Mouse (Mus musculus): ENCODE data around the gene Slc25a1. TPM values are rescaled to one million over a fixed set of nuclear protein-coding genes. Genes with fewer than 3 reads are reported as not detected.

Gene Slc25a1
- polyA plus RNA-seq, 1 experiment = 126 TPM

DNA sequence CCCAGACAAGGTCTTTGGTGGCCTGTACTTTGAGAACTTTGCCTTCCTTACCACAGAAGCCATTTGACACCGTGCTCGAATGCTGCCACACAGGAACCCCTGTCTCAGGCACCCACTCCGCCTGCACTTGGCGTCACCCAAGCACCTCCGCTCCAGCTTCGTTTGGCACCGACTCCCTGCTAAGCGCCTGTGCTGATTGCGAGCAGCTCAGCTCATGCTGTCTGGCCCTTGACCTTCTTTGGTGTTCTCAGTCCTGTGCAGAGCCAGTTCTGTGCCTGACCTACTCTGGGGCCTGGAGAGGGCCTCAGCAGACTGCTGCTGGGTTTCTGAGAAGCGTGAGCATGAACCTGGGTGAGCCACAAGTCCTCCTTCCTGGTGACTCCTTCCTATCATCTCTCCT, 8.8 kb upstream of the Slc25a1 start:
- no peak for DNase-seq (ENCODE audit: low read depth)
- TF ChIP-seq CTCF (IDR thresholded peaks at IDR 0.05; ENCODE audit: borderline replicate concordance, extremely low read depth, insufficient read depth, insufficient read length) (no peak), POLR2A (IDR thresholded peaks at IDR 0.05; ENCODE audit: borderline replicate concordance, extremely low read depth, insufficient read depth, insufficient read length, poor library complexity, severe bottlenecking) (no peak)

DNA sequence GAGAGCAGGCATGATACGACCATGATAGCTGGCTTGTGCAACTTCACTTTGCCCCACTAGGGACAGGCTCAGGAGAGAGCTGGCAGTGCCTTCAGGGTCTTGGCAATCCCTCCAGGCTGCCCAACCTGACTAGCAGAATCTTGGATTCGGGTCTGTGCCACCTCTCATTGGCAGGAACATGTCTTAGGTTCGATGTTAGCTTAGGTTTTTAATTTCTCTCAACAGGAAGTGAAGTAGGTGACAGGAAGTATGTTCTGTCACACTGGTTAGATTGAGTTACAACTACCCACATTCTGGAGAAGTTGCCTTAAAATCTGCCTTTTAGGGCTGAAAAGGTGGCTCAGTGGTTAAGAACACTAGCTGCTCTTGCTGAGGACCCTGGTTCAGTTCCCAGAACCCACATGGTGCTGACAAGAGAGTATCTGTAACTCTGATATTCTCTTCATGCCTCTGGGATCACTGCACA, 6.5 kb upstream of the Slc25a1 start:
- no peak for DNase-seq (ENCODE audit: low read depth)
- TF ChIP-seq POLR2A (IDR thresholded peaks at IDR 0.05; ENCODE audit: borderline replicate concordance, extremely low read depth, insufficient read depth, insufficient read length, poor library complexity, severe bottlenecking) (no peak), CTCF (IDR thresholded peaks at IDR 0.05; ENCODE audit: borderline replicate concordance, extremely low read depth, insufficient read depth, insufficient read length) (no peak)

DNA sequence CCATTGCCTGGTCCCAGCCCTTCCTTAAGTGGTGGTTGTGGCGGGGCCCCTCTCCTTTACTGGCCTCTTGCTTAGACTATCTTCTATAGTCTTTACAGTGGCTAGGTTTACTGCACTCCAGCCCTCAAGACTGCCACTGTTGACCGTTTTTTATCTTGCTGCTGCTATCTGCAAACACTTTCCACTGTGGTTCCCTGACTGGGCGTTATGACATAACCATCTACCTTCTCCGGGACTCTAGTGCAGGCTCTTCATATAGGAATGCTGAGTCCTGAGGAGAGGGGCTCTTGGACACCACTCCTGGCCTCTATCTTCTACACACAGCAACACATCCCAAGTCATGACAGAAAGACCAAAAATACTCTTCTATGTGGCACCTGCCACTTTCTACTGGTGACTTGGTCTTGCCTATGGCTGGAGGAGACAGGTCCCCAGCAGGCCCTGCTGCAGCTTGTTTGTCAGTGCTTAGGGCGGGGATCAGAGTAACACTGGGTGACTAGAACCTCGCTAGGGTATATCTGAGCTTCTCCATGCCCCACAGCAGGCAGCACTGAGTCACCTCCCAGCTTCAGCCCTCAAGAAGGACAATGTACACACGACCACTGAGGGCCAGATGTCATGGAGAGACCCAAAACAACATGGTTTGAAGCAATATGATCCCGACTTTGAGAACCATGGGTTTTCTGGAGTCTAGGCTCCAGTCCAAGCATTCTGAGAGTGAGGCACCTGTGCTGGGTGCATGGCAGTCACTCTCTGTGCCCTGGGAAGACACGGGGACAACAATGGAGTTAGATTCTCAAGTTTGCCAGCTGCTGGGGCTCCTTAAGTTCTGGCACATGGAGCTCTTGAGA, 5.8 kb upstream of the Slc25a1 start:
- DNase-seq (ENCODE audit: low read depth) = no peak
- TF ChIP-seq POLR2A (IDR thresholded peaks at IDR 0.05; ENCODE audit: borderline replicate concordance, extremely low read depth, insufficient read depth, insufficient read length, poor library complexity, severe bottlenecking) = no peak
- TF ChIP-seq CTCF (IDR thresholded peaks at IDR 0.05; ENCODE audit: borderline replicate concordance, extremely low read depth, insufficient read depth, insufficient read length) = no peak

DNA sequence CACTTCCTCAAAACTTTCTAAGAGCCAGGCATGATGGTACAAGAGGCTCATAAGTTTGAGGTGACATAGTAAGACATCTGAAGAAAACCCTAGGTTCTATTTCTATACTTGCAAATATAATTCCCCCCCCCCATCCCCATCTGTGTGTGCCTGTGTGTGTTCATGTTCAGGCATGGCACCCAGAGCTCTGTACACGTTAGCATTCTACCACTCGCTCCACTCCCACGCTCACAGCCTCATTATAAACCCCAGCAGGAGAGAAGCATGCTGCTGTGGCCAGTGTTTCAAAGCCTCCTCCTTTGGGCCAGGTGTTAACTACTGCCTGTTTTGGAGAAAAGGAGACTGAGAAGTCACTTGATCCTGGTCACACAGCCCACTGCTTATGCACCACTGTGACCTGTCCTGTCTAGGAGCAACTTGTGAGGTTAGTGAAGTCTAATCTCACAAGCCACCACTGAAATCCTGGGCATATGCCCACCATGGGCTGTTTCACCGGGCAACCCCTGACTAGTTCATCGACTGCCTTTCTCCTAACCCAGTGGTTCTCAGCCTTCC, 4.0 kb upstream of the Slc25a1 start:
- no peak for TF ChIP-seq POLR2A (IDR thresholded peaks at IDR 0.05; ENCODE audit: borderline replicate concordance, extremely low read depth, insufficient read depth, insufficient read length, poor library complexity, severe bottlenecking)
- no peak for TF ChIP-seq CTCF (IDR thresholded peaks at IDR 0.05; ENCODE audit: borderline replicate concordance, extremely low read depth, insufficient read depth, insufficient read length)
- no peak for DNase-seq (ENCODE audit: low read depth)

DNA sequence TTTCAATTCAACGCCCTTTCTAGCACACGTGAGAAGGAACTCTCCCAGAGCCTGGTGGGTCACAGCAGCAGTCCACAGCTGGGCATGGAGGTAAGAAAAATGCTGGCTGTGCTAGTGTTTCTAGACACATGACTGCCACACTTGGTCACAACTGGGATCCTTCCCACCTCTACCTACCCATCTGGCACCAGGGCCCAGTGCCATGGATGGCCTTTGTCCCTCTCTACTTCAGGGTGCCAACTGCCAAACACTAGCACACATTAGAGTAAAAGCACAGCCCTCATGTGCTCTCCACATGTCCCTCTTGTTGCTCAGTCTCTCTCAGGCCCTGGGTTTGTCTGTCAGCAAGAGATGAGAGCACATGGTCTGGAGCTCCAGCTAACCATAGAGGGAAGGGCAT, 1.6 kb upstream of the Slc25a1 start:
- no peak for TF ChIP-seq POLR2A (IDR thresholded peaks at IDR 0.05; ENCODE audit: borderline replicate concordance, extremely low read depth, insufficient read depth, insufficient read length, poor library complexity, severe bottlenecking)
- no peak for TF ChIP-seq CTCF (IDR thresholded peaks at IDR 0.05; ENCODE audit: borderline replicate concordance, extremely low read depth, insufficient read depth, insufficient read length)
- no peak for DNase-seq (ENCODE audit: low read depth)

DNA sequence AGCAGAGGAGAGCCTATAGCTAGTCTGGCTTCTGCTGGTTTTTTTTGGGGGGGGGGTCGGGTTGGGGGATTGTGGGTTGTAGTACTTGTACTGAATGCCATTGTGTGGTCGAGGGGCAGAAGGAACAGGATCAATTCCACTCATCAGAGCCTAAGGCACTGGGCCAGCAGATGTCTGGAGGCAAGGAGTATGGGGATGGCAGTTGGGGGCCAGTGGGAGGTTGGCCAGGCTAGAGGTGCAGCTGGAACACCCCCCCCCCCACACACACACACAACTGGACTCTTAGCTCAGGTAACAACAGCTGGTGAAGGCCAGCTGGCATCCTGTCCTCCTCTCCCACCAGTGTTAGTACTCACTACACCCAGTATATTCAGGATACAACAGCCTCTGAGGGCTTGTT, 1.2 kb upstream of the Slc25a1 start:
- TF ChIP-seq CTCF (IDR thresholded peaks at IDR 0.05; ENCODE audit: borderline replicate concordance, extremely low read depth, insufficient read depth, insufficient read length) = no peak
- no peak for TF ChIP-seq POLR2A (IDR thresholded peaks at IDR 0.05; ENCODE audit: borderline replicate concordance, extremely low read depth, insufficient read depth, insufficient read length, poor library complexity, severe bottlenecking)

GRCm38 (mm10) chr16:17928627-17929104, 647 bp upstream of the Slc25a1 start:
- DNase-seq (ENCODE audit: low read depth) = peak; percentile 87
- TF ChIP-seq POLR2A (IDR thresholded peaks at IDR 0.05; ENCODE audit: borderline replicate concordance, extremely low read depth, insufficient read depth, insufficient read length, poor library complexity, severe bottlenecking) (no peak), CTCF (IDR thresholded peaks at IDR 0.05; ENCODE audit: borderline replicate concordance, extremely low read depth, insufficient read depth, insufficient read length) (peak; percentile 57)

More for the DNA sequence above, 1.2 kb upstream of the Slc25a1 start:
- DNase-seq (ENCODE audit: low read depth) = no peak

DNA sequence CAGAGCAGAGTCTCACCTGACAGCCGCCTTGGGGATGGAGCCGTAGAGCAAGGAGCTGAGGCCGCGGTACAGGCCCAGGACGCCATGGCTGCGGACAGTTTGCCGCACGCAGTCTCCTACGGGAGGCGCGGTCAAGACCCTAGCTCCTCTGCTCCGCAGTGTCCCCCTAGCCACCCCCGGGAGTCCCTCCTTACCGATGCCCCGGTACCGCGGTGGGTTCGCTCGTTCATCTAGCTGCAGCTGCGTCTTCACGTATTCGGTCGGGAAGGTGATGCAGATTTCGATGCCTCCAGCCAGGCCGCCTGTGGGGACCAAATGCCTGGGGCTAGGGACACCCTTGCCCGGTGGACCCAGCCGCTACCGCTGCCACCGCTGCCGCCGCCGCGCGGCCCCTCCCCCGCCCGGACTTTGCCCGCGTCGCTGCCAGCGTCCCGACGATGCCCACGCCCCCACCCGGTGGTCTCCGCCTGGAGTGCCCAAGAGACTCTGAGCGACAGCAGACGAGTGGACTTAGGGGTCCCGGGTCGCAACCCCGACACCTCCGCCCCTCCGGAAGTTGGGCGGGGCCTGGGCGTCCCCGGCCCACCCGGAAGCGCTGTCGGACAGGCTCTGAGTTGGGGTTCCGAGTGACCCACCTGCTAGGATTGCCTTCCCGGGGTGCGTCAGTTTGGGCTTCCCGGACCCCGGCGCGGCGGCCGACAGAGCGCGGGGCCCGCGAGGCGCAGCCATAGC, 502 bp downstream of the Slc25a1 start:
- DNase-seq (ENCODE audit: low read depth) = peak; percentile 52
- TF ChIP-seq CTCF (IDR thresholded peaks at IDR 0.05; ENCODE audit: borderline replicate concordance, extremely low read depth, insufficient read depth, insufficient read length) = no peak
- no peak for TF ChIP-seq POLR2A (IDR thresholded peaks at IDR 0.05; ENCODE audit: borderline replicate concordance, extremely low read depth, insufficient read depth, insufficient read length, poor library complexity, severe bottlenecking)

- DNase-seq (ENCODE audit: low read depth) = no peak
Measured at GRCm38 (mm10) chr16:17922163-17922538, 5.9 kb downstream of the Slc25a1 start.

GRCm38 (mm10) chr16:17921325-17922162, 6.5 kb downstream of the Slc25a1 start:
- peak; percentile 72; the same call in 1 of the 2 replicates for TF ChIP-seq POLR2A (IDR thresholded peaks at IDR 0.05; ENCODE audit: borderline replicate concordance, extremely low read depth, insufficient read depth, insufficient read length, poor library complexity, severe bottlenecking)
- peak; percentile 68 for TF ChIP-seq CTCF (IDR thresholded peaks at IDR 0.05; ENCODE audit: borderline replicate concordance, extremely low read depth, insufficient read depth, insufficient read length)
- peak; percentile 99 for DNase-seq (ENCODE audit: low read depth)

More at GRCm38 (mm10) chr16:17922163-17922538, 5.9 kb downstream of the Slc25a1 start:
- no peak for TF ChIP-seq CTCF (IDR thresholded peaks at IDR 0.05; ENCODE audit: borderline replicate concordance, extremely low read depth, insufficient read depth, insufficient read length)
- TF ChIP-seq POLR2A (IDR thresholded peaks at IDR 0.05; ENCODE audit: borderline replicate concordance, extremely low read depth, insufficient read depth, insufficient read length, poor library complexity, severe bottlenecking) = no peak
